Mouse (Mus musculus): ENCODE data around the gene Cyth1.

- TF ChIP-seq POLR2A (IDR thresholded peaks at IDR 0.05; ENCODE audit: insufficient read depth, low read depth, low read length), result no peak
- TF ChIP-seq CTCF (IDR thresholded peaks at IDR 0.05), result no peak
These were observed 89.6 kb downstream of the Cyth1 start for GRCm38 (mm10) chr11:118158753-118159152.
